Mouse (Mus musculus): ENCODE measurements around the gene Adam22. TPM values are rescaled to one million over a fixed set of nuclear protein-coding genes. Genes with fewer than 3 reads are reported as not detected.

The Adam22 gene
- polyA plus RNA-seq, 1 experiment from 2014 or later: 47.2 TPM

DNA sequence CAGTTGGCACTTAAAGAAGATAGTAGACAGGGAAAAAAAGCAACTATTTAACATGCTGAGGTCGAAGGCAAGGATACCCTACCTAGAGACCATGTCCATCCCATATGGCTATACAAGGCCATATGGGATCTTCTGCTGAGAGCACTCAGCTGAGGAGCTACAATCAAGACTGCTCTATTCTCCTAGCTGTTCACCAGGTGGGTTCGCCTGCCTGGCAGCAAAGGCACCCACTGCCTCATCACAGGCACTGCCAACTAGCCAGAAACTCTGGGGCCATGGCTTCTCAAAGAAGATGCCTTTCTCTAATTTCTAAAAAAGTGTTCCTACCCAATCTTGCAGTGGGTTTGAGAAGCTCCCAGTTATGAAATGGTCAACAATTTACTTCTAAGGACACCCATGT, 238.2 kb downstream of the Adam22 start:
- 86% methylated on average over 2 of the region's 2 CpGs for WGBS
- Histone ChIP-seq H3K27ac (no peak overlapping the region), H3K9ac (no peak overlapping the region), H3K9me3 (no peaks in the 10 kb centered on the region), H3K4me2 (no peak overlapping the region), H3K4me1 (no peaks in the 10 kb centered on the region), H3K36me3 (replicated peaks) (peaks cover 24% of the 10 kb centered on the region; the same call in 1 of the 2 replicates), H3K4me3 (no peak overlapping the region), H3K27me3 (replicated peaks) (no peaks in the 10 kb centered on the region)
- ATAC-seq (replicated peaks): no peak

DNA sequence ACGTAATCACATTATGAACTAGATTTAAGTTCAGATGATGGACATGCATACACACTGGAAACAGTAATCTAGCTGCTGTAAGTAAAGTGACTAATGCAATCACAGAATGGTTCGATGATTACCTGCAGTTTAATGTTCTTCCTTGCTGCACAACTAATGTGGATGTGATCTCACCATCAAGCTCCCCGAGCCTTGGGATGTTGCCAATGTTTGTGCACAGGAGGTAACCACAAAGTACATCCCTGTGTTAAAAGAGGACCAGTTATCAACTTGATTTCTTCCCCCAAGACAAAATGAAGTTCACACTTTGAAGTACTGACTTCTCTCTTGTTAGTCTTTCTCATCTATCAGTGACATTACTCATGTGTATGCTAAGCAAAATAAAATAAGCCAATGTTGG, 247.0 kb downstream of the Adam22 start:
- H3K9ac ChIP-seq: no peak overlapping the region
- H3K9me3 ChIP-seq: no peaks in the 10 kb centered on the region
- 92% methylated on average over 3 of the region's 3 CpGs for WGBS
- H3K4me2 ChIP-seq: no peak overlapping the region
- no peaks in the 10 kb centered on the region for H3K27me3 ChIP-seq (replicated peaks)
- H3K36me3 ChIP-seq (replicated peaks): peaks cover 18% of the 10 kb centered on the region; the same call in 1 of the 2 replicates
- no peaks in the 10 kb centered on the region for H3K4me1 ChIP-seq
- H3K27ac ChIP-seq: no peak overlapping the region
- no peak overlapping the region for H3K4me3 ChIP-seq
- ATAC-seq (replicated peaks): no peak

DNA sequence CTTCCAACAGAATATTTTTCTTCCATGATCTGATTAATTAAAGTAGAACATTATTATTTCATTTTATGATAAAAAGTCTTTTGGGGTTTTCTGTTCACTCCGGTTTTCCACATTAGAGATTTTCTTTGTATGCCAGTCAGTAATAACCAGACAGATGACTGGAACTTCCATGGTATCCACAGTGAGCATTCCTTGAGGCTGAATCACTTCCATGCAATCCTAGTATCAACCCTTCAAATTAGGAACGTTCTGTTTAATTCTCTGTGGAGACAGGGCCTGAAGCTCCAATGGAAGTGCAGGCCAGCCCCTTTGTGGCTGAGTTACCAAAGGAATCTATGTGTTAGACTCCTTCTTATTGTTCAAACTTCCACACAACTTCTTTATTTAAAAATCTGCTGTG, 247.9 kb downstream of the Adam22 start:
- WGBS: 82% methylated on average over 2 of the region's 2 CpGs
- Histone ChIP-seq H3K36me3 (replicated peaks) (peaks cover 12% of the 10 kb centered on the region; the same call in 1 of the 2 replicates), H3K9me3 (no peaks in the 10 kb centered on the region), H3K4me3 (no peak overlapping the region), H3K4me1 (no peaks in the 10 kb centered on the region), H3K4me2 (no peak overlapping the region), H3K27ac (no peak overlapping the region), H3K27me3 (replicated peaks) (no peaks in the 10 kb centered on the region), H3K9ac (no peak overlapping the region)
- no peak for ATAC-seq (replicated peaks)

DNA sequence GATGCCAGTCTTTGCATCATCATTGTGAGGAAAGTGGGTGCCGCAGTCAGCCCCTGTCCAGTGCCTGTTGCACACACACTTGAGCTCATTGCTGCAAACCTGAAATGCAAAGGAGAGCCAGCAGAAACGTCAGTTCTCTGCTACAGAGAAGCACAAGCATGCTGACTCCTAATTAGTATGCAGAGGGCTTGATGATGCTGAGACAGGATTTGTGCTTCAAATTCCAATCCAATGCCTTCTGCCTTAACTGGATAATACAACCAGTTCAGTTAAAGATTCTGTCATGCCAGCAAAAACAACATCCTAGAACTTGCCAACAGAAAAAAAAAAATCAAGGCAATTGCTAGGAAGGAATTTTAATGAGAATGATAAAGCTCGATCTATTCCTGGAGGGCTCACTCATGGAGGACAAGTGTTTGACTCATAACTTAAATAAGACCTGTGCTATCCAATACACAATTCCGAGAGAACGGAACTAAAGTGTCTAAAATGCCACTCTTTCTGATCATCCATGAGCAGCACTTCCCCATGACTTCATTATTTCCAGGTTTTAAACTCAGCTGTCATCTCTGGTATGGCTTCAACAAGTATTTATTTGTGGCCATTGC, 251.3 kb downstream of the Adam22 start:
- no peak overlapping the region for H3K4me3 ChIP-seq
- 70% methylated on average over 5 of the region's 5 CpGs for WGBS

DNA sequence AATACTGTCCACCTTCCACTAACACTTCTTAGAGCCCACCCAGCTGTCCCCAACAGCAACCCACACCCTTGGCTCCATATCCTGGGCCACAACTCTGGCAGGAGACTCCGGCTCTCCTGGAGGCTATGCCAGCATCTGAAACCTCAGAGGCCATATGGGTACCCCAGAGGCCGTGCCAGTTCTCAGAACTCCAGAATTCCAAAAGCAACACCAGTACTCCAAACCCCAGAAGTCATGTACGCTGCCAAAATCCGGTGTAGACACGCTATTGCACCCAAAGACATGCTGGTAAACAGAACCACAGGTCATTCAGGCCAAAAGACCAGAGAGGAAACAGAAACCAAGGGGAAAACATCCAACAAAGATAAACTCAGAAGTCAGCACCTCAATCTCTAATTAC, 255.7 kb downstream of the Adam22 start:
- 89% methylated on average over 5 of the region's 5 CpGs for WGBS
- H3K4me3 ChIP-seq: no peak overlapping the region
- H3K27ac ChIP-seq: no peak overlapping the region
- H3K27me3 ChIP-seq (replicated peaks): no peaks in the 10 kb centered on the region
- no peak overlapping the region for H3K4me2 ChIP-seq
- no peaks in the 10 kb centered on the region for H3K4me1 ChIP-seq
- H3K9ac ChIP-seq: no peak overlapping the region
- no peak for ATAC-seq (replicated peaks)
- no peaks in the 10 kb centered on the region for H3K9me3 ChIP-seq
- H3K36me3 ChIP-seq (replicated peaks): no peaks in the 10 kb centered on the region; the same call in 1 of the 2 replicates

More for the DNA sequence above, 251.3 kb downstream of the Adam22 start:
- no peaks in the 10 kb centered on the region; the same call in 1 of the 2 replicates for H3K36me3 ChIP-seq (replicated peaks)
- H3K27ac ChIP-seq: no peak overlapping the region
- ATAC-seq (replicated peaks): no peak
- no peaks in the 10 kb centered on the region for H3K27me3 ChIP-seq (replicated peaks)
- H3K9me3 ChIP-seq: no peaks in the 10 kb centered on the region
- no peaks in the 10 kb centered on the region for H3K4me1 ChIP-seq
- no peak overlapping the region for H3K4me2 ChIP-seq
- no peak overlapping the region for H3K9ac ChIP-seq

DNA sequence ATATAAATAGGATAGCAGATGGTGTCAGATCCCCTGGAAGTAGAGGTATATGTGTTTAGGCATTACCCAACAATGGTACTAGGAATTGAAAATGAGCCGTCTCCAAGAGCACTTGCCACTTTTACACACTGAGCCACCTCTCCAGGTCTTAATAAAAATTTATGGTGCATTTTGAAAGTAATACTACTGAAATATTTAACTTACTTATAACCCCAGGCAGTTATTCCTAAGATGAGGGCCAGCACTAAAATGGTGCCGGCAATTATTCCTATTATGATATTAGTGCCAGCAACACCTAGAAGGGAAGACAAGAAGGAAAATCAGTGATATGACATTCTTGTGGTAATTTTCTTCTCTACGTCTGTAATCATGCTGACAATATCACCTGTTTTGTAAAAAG, 256.3 kb downstream of the Adam22 start:
- no peak overlapping the region for H3K4me3 ChIP-seq
- no peak overlapping the region for H3K9ac ChIP-seq
- WGBS: 91% methylated on average over 3 of the region's 3 CpGs
- no peaks in the 10 kb centered on the region for H3K4me1 ChIP-seq
- H3K27ac ChIP-seq: no peak overlapping the region
- no peaks in the 10 kb centered on the region for H3K9me3 ChIP-seq
- ATAC-seq (replicated peaks): no peak
- H3K4me2 ChIP-seq: no peak overlapping the region
- H3K27me3 ChIP-seq (replicated peaks): no peaks in the 10 kb centered on the region
- no peaks in the 10 kb centered on the region; the same call in 1 of the 2 replicates for H3K36me3 ChIP-seq (replicated peaks)

DNA sequence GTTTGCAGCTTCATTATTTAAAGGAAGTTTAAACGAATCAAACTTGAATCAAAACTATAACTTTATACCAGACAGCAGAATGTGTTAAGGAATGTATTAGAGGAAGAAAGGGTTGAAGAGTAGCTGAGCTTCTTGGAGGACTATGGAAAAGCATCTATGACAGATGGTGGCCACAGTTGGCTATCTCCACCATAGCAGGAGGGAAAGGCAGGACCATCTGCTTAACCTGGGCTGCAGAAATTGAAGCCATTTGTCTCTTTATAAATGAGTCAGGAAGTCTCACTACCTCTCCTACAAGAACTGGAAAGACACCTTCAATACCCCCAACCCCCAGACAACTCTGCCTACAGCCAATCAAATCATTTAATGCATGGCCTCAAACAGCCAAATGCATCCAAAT, 272.3 kb downstream of the Adam22 start:
- no peak for ATAC-seq (replicated peaks)
- peaks cover 6% of the 10 kb centered on the region; the same call in 1 of the 2 replicates for H3K36me3 ChIP-seq (replicated peaks)
- H3K9me3 ChIP-seq: no peaks in the 10 kb centered on the region
- WGBS: 89% methylated on average over 1 of the region's 1 CpGs
- no peak overlapping the region for H3K27ac ChIP-seq
- H3K27me3 ChIP-seq (replicated peaks): no peaks in the 10 kb centered on the region
- H3K4me3 ChIP-seq: no peak overlapping the region
- H3K4me1 ChIP-seq: no peaks in the 10 kb centered on the region
- no peak overlapping the region for H3K4me2 ChIP-seq
- no peak overlapping the region for H3K9ac ChIP-seq

DNA sequence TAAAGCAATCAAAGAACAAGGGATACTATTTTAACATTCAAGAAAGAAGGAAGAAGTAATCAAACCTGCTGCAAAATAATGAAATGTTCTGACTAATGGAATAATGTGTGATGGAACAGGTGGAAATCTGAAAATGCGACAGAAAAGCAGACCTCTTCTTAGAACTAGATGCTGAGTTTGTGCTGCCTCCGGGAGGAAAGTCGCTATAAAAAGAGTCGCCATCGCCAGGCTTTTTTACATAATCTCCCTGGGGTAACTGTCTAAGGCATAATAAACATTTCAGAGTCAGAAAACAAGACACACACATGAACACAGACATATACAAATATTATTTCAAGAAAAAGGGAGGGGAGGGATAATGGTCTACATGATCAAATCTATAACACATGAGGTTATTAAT, 273.0 kb downstream of the Adam22 start:
- ATAC-seq (replicated peaks): no peak
- 69% methylated on average over 5 of the region's 5 CpGs for WGBS
- H3K4me1 ChIP-seq: no peaks in the 10 kb centered on the region
- H3K4me2 ChIP-seq: no peak overlapping the region
- no peak overlapping the region for H3K9ac ChIP-seq
- H3K4me3 ChIP-seq: no peak overlapping the region
- H3K36me3 ChIP-seq (replicated peaks): peaks cover 6% of the 10 kb centered on the region; the same call in 1 of the 2 replicates
- no peaks in the 10 kb centered on the region for H3K9me3 ChIP-seq
- H3K27me3 ChIP-seq (replicated peaks): no peaks in the 10 kb centered on the region
- no peak overlapping the region for H3K27ac ChIP-seq

DNA sequence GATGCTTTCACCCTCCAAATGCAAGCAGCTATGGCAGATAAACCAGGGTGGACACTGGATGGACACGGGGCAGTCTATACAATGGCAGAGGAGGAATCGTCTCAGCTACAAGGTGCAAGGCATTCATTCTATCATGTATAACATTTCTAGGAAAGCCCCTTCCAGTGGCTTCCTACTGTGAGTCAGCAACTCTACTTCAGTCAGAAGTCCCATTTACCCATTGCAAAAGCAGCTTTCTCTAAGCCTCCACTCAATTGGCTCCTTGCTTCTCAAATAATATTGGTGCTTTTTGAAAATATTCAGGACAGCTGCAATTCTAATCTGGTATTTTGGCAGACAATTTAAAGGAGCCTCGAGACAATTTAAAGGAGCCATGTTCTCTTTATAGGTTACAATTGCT, 279.8 kb downstream of the Adam22 start:
- Histone ChIP-seq H3K4me1 (no peaks in the 10 kb centered on the region), H3K9ac (no peak overlapping the region), H3K9me3 (no peaks in the 10 kb centered on the region), H3K4me3 (no peak overlapping the region), H3K4me2 (no peak overlapping the region), H3K27me3 (replicated peaks) (no peaks in the 10 kb centered on the region), H3K27ac (no peak overlapping the region), H3K36me3 (replicated peaks) (peaks cover 6% of the 10 kb centered on the region; the same call in 1 of the 2 replicates)
- no peak for ATAC-seq (replicated peaks)
- WGBS: 74% methylated on average over 3 of the region's 3 CpGs

DNA sequence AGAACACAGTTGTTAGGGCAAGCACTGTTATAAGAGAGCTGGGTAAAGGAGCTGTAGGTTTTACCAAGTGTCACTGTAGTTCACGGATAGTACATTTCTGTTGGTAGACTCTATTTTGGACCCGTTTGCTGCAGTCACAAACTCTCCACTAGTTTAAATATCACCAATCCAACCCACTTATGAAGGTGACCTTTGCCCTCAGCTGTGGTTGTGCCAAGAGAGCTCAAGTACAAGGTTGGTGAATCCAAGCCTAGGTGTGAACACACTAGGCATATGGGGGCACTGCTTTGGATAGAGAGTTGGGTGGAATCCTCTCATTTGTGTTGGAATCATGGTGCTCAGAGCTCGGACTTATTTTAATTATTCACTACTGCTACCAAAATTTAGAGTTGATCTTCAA, 282.3 kb downstream of the Adam22 start:
- Histone ChIP-seq H3K9me3 (no peaks in the 10 kb centered on the region), H3K4me1 (no peaks in the 10 kb centered on the region), H3K4me3 (no peak overlapping the region), H3K9ac (no peak overlapping the region), H3K27me3 (replicated peaks) (no peaks in the 10 kb centered on the region), H3K36me3 (replicated peaks) (no peaks in the 10 kb centered on the region), H3K4me2 (no peak overlapping the region), H3K27ac (no peak overlapping the region)
- 93% methylated on average over 3 of the region's 3 CpGs for WGBS
- no peak for ATAC-seq (replicated peaks)

DNA sequence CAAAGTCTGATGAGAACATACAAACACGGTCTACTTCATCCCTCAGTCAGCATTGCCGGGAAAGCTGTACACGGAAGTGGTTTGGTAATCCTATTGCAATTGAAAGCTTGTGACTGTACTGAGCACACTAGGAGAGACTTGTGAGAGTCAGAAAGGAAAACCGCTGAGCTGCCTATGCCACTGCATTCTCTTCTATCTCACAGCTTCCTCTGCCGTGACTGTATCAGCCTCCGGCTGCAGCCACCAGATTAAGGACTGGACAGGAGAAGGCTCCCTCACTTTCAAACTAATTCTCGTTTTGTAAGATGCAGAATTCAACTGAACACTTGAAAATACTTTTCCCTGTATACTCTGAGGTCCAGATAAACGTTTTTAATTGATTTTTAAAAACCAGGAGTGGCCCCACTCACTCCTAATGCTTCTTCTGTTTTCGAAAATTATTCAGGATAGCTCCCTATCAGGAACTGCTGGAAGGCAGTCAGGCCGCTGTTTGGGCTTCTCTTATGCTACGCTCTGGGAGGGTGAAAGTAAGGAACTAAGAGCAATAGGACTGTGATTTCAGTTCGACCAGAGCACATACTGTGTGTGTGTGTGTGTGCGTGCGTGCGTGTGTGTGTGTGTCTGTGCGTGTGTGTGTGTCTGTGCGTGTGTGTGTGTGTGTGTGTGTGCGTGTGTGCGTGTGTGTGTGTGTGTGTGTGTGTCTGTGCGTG, 285.0 kb downstream of the Adam22 start:
- 71% methylated on average over 20 of the region's 20 CpGs for WGBS
- H3K27ac ChIP-seq: no peak overlapping the region
- H3K9ac ChIP-seq: no peak overlapping the region
- ATAC-seq (replicated peaks): no peak
- H3K4me3 ChIP-seq: no peak overlapping the region
- no peak overlapping the region for H3K4me2 ChIP-seq
- H3K36me3 ChIP-seq (replicated peaks): no peaks in the 10 kb centered on the region
- no peaks in the 10 kb centered on the region for H3K4me1 ChIP-seq
- H3K27me3 ChIP-seq (replicated peaks): no peaks in the 10 kb centered on the region
- no peaks in the 10 kb centered on the region for H3K9me3 ChIP-seq

DNA sequence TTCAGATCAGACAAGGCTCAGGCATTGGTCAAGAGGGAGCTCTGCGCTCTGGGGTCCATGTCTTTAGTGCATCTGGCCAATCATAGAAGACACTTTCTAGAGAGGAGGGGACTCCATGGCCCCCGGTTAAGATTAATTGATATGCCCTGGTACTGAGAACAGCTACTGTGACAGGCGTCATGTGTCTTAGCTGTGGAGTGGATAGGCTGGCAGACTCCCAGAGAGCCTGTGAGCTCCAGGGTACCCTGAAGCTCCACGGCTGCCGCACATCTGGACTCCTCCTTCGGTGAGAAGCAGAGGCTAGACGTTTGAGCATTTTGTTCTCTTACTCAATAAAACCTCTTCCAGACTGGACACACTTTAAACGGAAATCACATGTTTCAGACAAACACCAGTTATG, 290.5 kb downstream of the Adam22 start:
- no peak overlapping the region for H3K27ac ChIP-seq

More for the DNA sequence above, 290.5 kb downstream of the Adam22 start:
- Histone ChIP-seq H3K4me1 (no peaks in the 10 kb centered on the region), H3K36me3 (replicated peaks) (no peaks in the 10 kb centered on the region), H3K9ac (no peak overlapping the region), H3K9me3 (no peaks in the 10 kb centered on the region), H3K27me3 (replicated peaks) (no peaks in the 10 kb centered on the region), H3K4me2 (no peak overlapping the region), H3K4me3 (no peak overlapping the region)
- ATAC-seq (replicated peaks): no peak
- 92% methylated on average over 8 of the region's 8 CpGs for WGBS

Data from midbrain, embryonic 15.5 days (tissue).